Mouse (Mus musculus): ENCODE data around the gene Ctsl.

DNA sequence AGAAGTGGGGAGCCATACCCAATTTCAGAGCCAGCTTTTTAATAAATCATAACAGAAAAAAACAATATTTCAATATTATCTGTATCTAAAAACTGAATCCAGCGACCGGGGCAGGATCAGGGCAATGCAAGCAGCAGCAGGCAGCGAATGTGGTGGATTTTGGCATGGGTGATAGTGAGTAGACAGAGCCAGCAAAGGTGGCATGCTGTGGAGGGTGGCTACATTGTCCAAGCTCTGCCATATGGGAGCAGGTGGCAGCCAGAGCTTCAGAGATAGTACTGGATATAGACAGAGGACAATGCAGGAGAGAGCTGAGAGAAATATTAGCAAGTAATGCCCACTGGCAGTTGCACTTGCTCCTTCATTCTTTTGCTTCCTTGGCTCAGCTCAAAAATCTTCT lies 11.0 kb downstream of the Ctsl start:
- TF ChIP-seq CTCF (IDR thresholded peaks at IDR 0.05; ENCODE audit: low read depth) (no peak), EP300 (IDR thresholded peaks at IDR 0.05; ENCODE audit: low read depth) (no peak)

Data from heart, postnatal 0 days (tissue).